Mouse (Mus musculus): ENCODE results near the gene Ccr9. TPM values are rescaled to one million over a fixed set of nuclear protein-coding genes. Genes with fewer than 3 reads are reported as not detected.

The Ccr9 gene
- polyA plus RNA-seq (2016; fragmentation: Nextera tagmentation; extraction: Ambion mirVana) = 0.26 and 0.40 TPM in 2 replicates

GRCm38 (mm10) chr9:123678327-123679105 is at the start of gene Ccr9, which contains the start of gene Slc6a20a:
Gene Ccr9, plus strand, starts transcription at chr9:123678439.
Gene Slc6a20a, minus strand, starts transcription at chr9:123678885.
- H3K27ac ChIP-seq (replicated peaks) = no peak within 1 kb of the TSS
- H3K9me3 ChIP-seq (replicated peaks) = no peaks in the 10 kb centered on the region
- H3K4me3 ChIP-seq = peak within 1 kb of the TSS; percentile 57
- peaks cover 12% of the 10 kb centered on the region for H3K4me1 ChIP-seq
- DNase-seq (ENCODE audit: low spot score) = peak; percentile 51
- peaks cover 75% of the 10 kb centered on the region for H3K27me3 ChIP-seq (ENCODE audit: low read depth, poor library complexity, severe bottlenecking)
- under 1% methylated on average over 73 of the region's 73 CpGs for WGBS
- no peaks in the 10 kb centered on the region for H3K36me3 ChIP-seq

GRCm38 (mm10) chr9:123631666-123632065 is 46.6 kb upstream of the Ccr9 start:
- H3K4me1 ChIP-seq = no peaks in the 10 kb centered on the region
- WGBS = 91% methylated on average over 3 of the region's 3 CpGs
- no peak overlapping the region for H3K27ac ChIP-seq (replicated peaks)
- no peaks in the 10 kb centered on the region for H3K9me3 ChIP-seq (replicated peaks)
- H3K27me3 ChIP-seq (ENCODE audit: low read depth, poor library complexity, severe bottlenecking) = no peaks in the 10 kb centered on the region
- DNase-seq (ENCODE audit: low spot score) = no peak
- H3K36me3 ChIP-seq = no peaks in the 10 kb centered on the region
- H3K4me3 ChIP-seq = no peak overlapping the region

GRCm38 (mm10) chr9:123632281-123632680 is 46.0 kb upstream of the Ccr9 start, which contains the start of gene Slc6a20b:
Gene Slc6a20b, minus strand, starts transcription at chr9:123632565.
- H3K27ac ChIP-seq (replicated peaks) = no peak within 1 kb of the TSS
- H3K4me1 ChIP-seq = no peaks in the 10 kb centered on the region
- no peaks in the 10 kb centered on the region for H3K36me3 ChIP-seq
- DNase-seq (ENCODE audit: low spot score) = no peak
- H3K27me3 ChIP-seq (ENCODE audit: low read depth, poor library complexity, severe bottlenecking) = no peaks in the 10 kb centered on the region
- WGBS = 88% methylated on average over 6 of the region's 6 CpGs
- H3K9me3 ChIP-seq (replicated peaks) = no peaks in the 10 kb centered on the region
- H3K4me3 ChIP-seq = no peak within 1 kb of the TSS

GRCm38 (mm10) chr9:123632993-123633392 is 45.2 kb upstream of the Ccr9 start:
- H3K27ac ChIP-seq (replicated peaks) = no peak overlapping the region
- no peaks in the 10 kb centered on the region for H3K27me3 ChIP-seq (ENCODE audit: low read depth, poor library complexity, severe bottlenecking)
- no peaks in the 10 kb centered on the region for H3K4me1 ChIP-seq
- no peak for DNase-seq (ENCODE audit: low spot score)
- 98% methylated on average over 3 of the region's 3 CpGs for WGBS
- H3K4me3 ChIP-seq = no peak overlapping the region
- H3K36me3 ChIP-seq = no peaks in the 10 kb centered on the region
- H3K9me3 ChIP-seq (replicated peaks) = no peaks in the 10 kb centered on the region

GRCm38 (mm10) chr9:123636771-123637170 is 41.5 kb upstream of the Ccr9 start:
- Histone ChIP-seq H3K9me3 (replicated peaks) (no peaks in the 10 kb centered on the region), H3K4me3 (no peak overlapping the region), H3K4me1 (no peaks in the 10 kb centered on the region), H3K27me3 (ENCODE audit: low read depth, poor library complexity, severe bottlenecking) (no peaks in the 10 kb centered on the region), H3K27ac (replicated peaks) (no peak overlapping the region), H3K36me3 (no peaks in the 10 kb centered on the region)
- 74% methylated on average over 5 of the region's 5 CpGs for WGBS
- DNase-seq (ENCODE audit: low spot score) = no peak

- Histone ChIP-seq H3K9me3 (replicated peaks) (no peaks in the 10 kb centered on the region), H3K27me3 (ENCODE audit: low read depth, poor library complexity, severe bottlenecking) (no peaks in the 10 kb centered on the region)
These were observed 40.0 kb upstream of the Ccr9 start for GRCm38 (mm10) chr9:123638231-123638630.

GRCm38 (mm10) chr9:123638668-123639089 is 39.6 kb upstream of the Ccr9 start:
- WGBS = 81% methylated on average over 1 of the region's 1 CpGs
- H3K4me3 ChIP-seq = no peak overlapping the region
- peak; percentile 19 for DNase-seq (ENCODE audit: low spot score)
- H3K27me3 ChIP-seq (ENCODE audit: low read depth, poor library complexity, severe bottlenecking) = no peaks in the 10 kb centered on the region
- H3K36me3 ChIP-seq = no peaks in the 10 kb centered on the region
- H3K4me1 ChIP-seq = no peaks in the 10 kb centered on the region
- no peaks in the 10 kb centered on the region for H3K9me3 ChIP-seq (replicated peaks)
- no peak overlapping the region for H3K27ac ChIP-seq (replicated peaks)

More at GRCm38 (mm10) chr9:123638231-123638630, 40.0 kb upstream of the Ccr9 start:
- Histone ChIP-seq H3K4me3 (no peak overlapping the region), H3K4me1 (no peaks in the 10 kb centered on the region), H3K36me3 (no peaks in the 10 kb centered on the region), H3K27ac (replicated peaks) (no peak overlapping the region)
- no peak for DNase-seq (ENCODE audit: low spot score)

GRCm38 (mm10) chr9:123640106-123640505 is 38.1 kb upstream of the Ccr9 start:
- Histone ChIP-seq H3K27ac (replicated peaks) (no peak overlapping the region), H3K4me1 (no peaks in the 10 kb centered on the region), H3K36me3 (no peaks in the 10 kb centered on the region), H3K9me3 (replicated peaks) (no peaks in the 10 kb centered on the region), H3K27me3 (ENCODE audit: low read depth, poor library complexity, severe bottlenecking) (no peaks in the 10 kb centered on the region), H3K4me3 (no peak overlapping the region)
- WGBS = 72% methylated on average over 1 of the region's 1 CpGs
- DNase-seq (ENCODE audit: low spot score) = no peak

GRCm38 (mm10) chr9:123649785-123650511 is 28.3 kb upstream of the Ccr9 start:
- no peaks in the 10 kb centered on the region for H3K36me3 ChIP-seq
- no peak overlapping the region for H3K27ac ChIP-seq (replicated peaks)
- H3K4me3 ChIP-seq = no peak overlapping the region
- WGBS = 84% methylated on average over 2 of the region's 2 CpGs
- H3K27me3 ChIP-seq (ENCODE audit: low read depth, poor library complexity, severe bottlenecking) = no peaks in the 10 kb centered on the region
- no peaks in the 10 kb centered on the region for H3K9me3 ChIP-seq (replicated peaks)
- DNase-seq (ENCODE audit: low spot score) = no peak
- peaks cover 5% of the 10 kb centered on the region; the same call in 1 of the 2 replicates for H3K4me1 ChIP-seq

GRCm38 (mm10) chr9:123651369-123651768 is 26.9 kb upstream of the Ccr9 start:
- no peak for DNase-seq (ENCODE audit: low spot score)
- H3K27me3 ChIP-seq (ENCODE audit: low read depth, poor library complexity, severe bottlenecking) = no peaks in the 10 kb centered on the region
- H3K4me3 ChIP-seq = no peak overlapping the region
- H3K4me1 ChIP-seq = peaks cover 5% of the 10 kb centered on the region; the same call in 1 of the 2 replicates
- no peaks in the 10 kb centered on the region for H3K36me3 ChIP-seq
- WGBS = 43% methylated on average over 4 of the region's 4 CpGs
- no peaks in the 10 kb centered on the region for H3K9me3 ChIP-seq (replicated peaks)
- no peak overlapping the region for H3K27ac ChIP-seq (replicated peaks)

GRCm38 (mm10) chr9:123657457-123657856 is 20.8 kb upstream of the Ccr9 start:
- H3K9me3 ChIP-seq (replicated peaks) = no peaks in the 10 kb centered on the region
- no peak overlapping the region for H3K27ac ChIP-seq (replicated peaks)
- no peak for DNase-seq (ENCODE audit: low spot score)
- H3K36me3 ChIP-seq = no peaks in the 10 kb centered on the region
- H3K27me3 ChIP-seq (ENCODE audit: low read depth, poor library complexity, severe bottlenecking) = no peaks in the 10 kb centered on the region
- no peak overlapping the region for H3K4me3 ChIP-seq
- 87% methylated on average over 3 of the region's 3 CpGs for WGBS
- H3K4me1 ChIP-seq = no peaks in the 10 kb centered on the region

- no peaks in the 10 kb centered on the region for H3K36me3 ChIP-seq
- H3K27me3 ChIP-seq (ENCODE audit: low read depth, poor library complexity, severe bottlenecking) = no peaks in the 10 kb centered on the region
- no peaks in the 10 kb centered on the region for H3K4me1 ChIP-seq
- no peak overlapping the region for H3K4me3 ChIP-seq
- H3K9me3 ChIP-seq (replicated peaks) = no peaks in the 10 kb centered on the region
- H3K27ac ChIP-seq (replicated peaks) = no peak overlapping the region
- no peak for DNase-seq (ENCODE audit: low spot score)
These were observed 19.3 kb upstream of the Ccr9 start for GRCm38 (mm10) chr9:123658981-123659380.
